Mouse (Mus musculus) CD4-positive helper T cell, adult 2 months (primary cell): ENCODE data around the gene Ano6.

Experiments used
- DNase-seq: peaks from one replicate; pipeline ENCODE4 v3.0.0-alpha.2; 2012; ENCODE audit warnings: low read depth, missing footprints, low spot score

Ano6 gene

DNA sequence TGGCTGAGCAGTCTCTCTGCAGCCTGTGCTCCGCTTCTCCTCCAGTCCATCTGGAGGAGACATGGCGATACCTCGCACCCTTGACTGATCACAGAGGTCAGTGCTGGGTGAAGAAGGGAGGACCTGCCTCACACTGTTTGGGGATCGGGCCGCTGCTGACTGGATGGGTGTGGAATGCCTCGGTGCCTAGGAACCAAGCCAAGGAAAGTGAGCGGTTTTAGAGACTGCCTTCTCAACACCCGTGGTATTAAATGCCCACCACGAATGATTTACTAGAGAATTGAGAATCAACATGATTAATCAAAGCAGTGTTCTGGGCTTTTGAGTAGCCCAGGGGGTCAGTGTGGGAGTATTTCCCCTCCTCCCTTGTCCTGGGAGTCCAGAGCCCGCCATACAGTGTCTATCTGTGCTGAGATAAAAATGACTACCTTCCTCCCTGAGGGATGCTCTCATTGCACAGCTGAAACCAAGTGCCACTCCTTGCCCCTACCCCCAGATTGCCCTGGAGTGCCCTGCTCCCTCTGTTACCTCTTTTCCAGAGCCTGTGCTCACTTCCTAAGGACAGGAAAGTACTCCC, 183.5 kb downstream of the Ano6 start:
- no peak for DNase-seq

DNA sequence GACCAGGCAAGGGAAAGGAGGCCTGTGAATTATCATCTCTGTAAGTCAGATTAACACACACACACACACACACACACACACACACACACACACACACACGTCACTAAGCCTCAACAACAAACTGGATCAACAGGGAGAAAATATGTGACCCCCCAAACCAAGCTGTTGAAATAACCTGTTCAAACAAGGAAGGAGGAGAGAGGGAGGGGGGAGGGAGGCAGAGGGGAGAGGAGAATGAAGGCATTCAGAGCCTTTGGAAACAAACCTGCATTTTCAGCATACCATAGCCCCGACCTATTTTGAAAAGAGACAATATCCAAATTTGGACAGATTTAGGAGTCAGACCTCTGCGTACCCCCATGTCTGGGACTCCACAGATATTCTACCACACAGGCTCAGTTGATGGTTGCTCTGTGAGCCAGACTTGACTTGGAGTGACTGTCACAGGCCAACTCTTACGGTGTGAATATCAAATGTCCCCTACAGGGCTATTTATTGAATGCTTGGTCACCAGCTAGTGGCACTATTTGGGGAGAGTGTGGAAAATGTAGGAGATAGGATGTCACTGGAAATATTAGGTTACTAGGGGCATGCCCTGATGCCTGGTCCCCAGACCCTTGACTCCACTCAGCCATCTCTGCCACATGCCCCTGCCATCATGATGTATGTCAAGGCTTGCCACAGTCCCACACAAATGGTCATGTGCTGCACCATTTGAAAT, 185.7 kb downstream of the Ano6 start:
- DNase-seq, result no peak

DNA sequence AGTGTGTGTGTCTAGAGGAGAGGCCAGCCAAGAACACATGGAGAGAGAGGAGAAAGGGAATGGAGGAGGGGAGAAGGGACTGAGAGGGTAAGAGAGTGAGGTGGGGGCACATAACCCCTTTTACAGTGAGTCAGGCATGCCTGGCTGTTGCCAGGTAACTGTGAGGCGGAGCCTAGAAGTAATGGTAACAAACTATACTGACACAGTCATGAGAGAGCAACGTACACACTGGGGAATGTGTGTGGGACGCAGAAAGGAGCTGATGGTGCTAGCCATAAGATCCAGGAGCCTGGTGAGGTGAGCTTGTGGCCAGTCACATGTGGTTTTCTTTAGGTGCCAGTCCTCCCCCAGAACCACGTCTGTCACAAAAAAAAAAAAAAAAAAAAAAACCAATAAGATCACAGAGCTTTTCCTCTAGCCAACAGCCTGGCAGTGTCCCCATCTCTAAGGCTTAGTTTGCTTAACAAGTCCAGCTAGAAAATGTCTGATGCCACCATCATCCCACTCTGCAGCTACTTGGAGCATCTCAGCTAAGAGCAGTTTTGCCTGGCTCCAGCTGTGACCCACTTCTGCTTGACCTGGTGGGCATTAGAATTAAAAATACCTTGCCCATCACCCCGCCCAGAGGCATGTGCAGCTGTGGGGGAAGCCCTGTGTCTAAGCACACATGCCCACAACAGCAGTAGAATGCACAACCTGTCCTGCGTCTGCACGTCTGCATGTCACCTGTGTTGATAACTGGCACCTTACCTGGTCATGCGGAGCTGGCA, 186.7 kb downstream of the Ano6 start:
- DNase-seq, result no peak

DNA sequence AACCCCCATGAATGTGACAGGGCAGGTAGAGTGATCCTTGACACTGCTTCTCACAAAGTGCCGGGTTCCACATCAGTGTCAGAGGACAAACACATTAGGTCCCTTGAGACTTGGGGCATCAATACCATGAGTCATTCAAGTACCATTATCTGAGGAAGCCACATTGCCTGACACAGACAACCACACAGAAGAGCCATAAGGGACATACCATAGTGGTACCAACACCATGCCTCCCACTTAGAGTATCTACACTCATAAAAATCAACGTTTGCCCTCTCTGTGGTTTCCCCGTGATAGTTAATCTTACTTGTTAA, 187.3 kb downstream of the Ano6 start:
- no peak for DNase-seq

DNA sequence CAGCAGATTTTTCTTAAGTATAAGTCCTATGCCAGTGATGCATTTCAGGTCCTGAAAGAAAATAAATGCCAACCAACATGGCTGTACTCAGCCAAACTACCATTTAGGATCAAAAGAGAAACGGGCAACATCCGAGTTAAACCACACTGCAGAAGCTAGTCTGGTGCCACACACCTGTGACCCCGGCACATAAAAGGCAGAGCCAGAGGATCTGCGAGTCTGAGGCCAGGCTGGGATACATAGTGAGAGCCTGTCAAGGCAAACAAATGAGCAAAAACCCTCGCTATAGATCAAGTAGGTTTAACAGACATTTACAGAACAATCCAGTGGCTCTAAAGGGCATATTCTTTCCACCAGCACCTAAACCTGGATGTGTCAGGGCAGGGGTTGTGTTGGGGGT, 190.0 kb downstream of the Ano6 start:
- DNase-seq, result no peak

DNA sequence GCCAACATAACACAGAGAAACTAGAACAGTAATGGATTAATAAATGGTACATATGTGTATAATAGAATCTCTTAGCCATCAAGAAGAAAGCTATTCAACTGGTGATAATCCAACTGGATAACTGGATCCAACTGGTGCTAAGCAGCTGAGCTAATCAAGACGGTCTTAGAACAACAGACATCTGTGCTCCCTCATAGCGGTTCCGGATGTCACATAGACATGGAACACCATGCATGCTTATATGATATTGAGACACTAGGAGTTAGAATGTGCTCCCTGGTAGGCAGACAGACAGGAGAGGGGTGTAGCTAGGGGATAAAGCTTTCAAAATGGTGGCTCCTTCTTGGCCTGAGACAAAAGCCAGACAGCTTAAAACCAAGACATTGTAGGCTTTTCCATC, 197.3 kb downstream of the Ano6 start:
- no peak for DNase-seq

DNA sequence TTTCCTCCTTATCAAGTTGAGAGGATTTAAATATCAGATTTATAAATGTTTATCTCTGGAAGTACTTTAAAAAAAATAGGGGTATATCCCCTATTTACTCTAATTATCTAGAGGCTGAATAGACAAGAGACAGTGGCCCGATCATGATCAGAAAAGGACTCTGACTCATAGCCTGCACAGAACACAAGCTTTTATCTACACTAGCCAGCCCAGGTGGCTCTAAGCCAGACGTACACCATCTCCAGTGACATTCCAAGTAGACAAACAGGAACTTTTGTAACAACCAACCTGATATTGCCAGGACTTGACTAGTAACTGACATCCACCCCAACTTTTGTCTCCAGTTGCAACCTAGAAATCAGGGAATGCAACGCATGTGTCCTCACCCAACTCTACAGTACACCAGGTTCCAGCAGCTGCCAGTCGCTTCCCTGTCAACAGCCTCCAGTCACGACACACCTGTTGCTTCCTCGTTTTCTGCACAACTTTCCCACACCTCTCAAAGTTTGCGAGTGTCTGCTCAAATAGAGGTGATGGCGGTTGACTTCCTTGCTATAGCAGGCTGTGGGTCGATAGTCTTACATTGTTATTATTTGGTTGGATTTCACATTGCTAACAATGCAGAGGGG, 199.0 kb downstream of the Ano6 start:
- DNase-seq, result no peak

DNA sequence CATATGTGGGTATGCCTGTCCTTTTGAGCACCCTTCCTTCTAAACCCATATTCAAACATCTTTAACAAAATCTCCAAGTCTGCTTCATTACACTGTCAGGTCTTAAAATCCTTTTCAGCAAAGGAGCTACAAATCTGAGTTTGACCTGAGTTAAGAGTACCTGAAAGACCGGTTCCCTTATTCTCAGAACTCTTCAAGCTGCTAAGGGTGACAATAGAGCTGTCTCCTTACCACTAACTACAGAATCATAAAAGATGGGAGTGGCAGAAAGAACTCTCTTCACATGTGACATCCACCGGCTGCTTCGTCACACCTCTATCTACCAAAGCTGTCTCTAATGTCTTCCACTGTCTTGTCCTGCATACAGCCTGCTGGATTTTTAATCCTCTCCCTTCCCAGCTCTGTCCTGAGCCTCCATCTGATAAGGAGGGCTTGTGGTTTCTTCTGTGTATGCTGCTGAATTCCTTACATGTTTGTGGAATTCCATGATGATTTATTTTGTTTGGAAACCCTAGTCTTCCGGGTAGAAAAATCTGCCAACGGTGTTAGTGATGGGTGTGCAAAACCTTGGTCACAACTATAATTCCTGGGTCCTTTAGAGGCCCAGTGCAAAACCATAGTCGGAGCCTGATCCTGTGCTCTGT, 212.4 kb downstream of the Ano6 start:
- no peak for DNase-seq

DNA sequence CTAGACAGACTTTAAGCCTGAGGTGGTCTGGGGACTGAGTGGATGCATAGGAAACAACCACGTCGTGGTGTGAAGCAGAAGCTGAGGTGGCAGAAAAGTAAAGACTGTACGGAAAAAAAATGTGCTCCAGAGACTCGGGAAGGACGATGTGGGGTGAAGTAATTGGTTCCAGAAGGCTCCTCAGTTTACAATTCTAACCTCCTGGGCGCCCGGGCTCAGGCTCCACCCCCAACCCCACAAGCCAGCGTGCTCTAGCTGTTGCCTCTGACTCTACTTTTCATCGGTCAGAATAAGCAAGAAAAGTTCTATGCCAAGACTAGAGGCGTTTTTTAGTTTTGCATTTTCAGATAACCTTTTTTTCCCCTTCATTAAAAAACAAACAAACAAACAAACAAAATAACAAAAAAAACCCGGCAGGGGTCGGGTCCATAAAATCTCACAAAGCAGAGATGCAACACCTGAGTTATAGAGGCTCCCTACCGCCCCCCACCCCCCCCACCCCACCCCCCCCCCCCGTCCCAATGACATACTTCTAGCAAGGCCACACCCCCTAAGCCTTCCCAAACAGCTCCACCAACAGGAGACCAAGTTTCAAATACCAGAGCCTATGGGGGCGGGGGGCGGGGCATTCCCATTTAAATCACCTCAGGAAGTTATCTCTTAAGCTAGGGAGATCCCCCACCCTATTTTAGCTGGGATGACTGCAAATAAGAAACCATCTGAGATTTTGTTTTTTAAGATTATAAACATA, 221.2 kb downstream of the Ano6 start:
- no peak for DNase-seq

DNA sequence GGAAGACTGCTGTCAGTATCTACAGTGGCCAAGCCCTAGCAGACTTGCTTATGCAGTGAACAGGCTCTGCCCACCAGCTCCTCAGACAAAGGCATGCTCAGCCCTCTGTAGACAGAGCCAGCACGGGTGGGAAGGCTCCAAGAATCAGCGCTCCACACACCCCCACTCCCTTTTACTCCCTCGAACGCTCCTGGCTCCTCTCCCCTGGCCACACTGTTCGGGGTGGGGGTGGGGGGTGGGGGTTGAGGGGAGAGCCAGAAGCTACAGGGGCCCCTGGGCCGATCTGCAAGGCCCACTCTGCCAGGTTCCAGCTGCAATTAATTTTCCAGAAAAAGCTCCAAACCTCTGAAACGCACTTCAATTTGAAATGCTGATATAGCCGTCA, 221.7 kb downstream of the Ano6 start:
- no peak for DNase-seq

DNA sequence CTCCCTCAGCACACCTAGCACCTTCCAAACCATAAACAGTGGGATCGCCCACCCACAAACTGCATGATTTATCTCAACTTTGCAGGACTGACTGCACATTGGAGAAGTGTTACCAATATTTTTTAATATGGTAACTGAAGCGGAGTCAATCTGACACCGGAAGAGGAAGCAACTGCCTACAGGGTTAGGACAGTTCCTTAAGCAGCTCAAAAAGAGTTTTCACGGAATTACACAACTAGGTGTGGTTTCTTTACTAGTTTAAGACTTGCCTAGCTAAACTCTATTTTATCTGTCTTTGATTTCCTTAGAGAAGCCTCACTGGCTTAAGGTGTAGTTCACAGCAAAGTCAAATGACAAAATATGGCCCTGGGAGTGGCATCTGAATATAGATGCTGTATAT, 223.9 kb downstream of the Ano6 start:
- DNase-seq, result no peak

DNA sequence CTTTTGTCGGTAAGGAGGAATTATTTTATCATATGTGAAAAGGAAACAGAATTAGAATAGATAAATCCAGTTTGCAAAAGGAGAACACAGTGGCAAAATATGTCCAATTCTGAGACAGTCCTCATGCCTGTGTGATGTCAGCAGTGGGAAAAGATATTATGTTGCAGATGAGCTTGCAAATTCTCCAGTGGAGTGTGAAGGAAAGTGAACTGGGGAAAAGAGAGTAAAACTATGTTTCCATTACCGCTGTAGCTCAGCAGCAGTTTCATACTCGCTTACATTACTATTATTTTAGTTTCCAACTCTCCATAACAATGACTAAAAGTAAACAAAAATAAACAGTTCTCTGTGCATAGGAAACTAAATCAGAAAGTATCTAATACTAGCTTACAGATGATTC, 229.8 kb downstream of the Ano6 start:
- DNase-seq, result no peak

DNA sequence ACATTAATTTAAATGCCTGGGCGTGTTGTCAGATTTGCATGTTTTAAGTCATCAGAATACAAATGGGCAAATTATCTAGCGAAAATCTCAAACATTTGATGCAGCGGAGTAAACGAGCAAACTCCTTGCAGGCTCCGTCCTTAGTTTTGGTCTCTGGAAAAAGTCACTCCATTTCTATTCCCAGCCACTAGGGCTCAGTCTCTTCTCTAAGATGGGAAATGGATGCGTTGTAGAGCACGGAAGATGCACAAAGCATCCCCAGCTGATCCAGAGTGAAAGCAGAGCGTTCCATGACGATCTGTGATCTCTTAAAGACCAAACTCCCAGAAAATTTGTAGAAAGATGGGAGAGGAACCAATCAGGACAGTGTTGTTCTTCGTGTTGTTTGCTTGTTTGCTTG, 230.9 kb downstream of the Ano6 start:
- no peak for DNase-seq
